Mouse (Mus musculus) 416B (cell line): Measurements from ENCODE around the gene 2010315B03Rik.

Source experiments
- DNase-seq: peaks from one replicate; pipeline ENCODE4 v3.0.0; 2011; ENCODE audit warnings: low read depth

The 2010315B03Rik gene

GRCm38 (mm10) chr9:124312171-124313142 lies at the start of gene 2010315B03Rik:
Gene 2010315B03Rik, minus strand, starts transcription at chr9:124312696.
- peak; percentile 95 for DNase-seq

GRCm38 (mm10) chr9:124311502-124311901 lies 994 bp downstream of the 2010315B03Rik start:
- DNase-seq: no peak

GRCm38 (mm10) chr9:124288329-124288728 lies 24.2 kb downstream of the 2010315B03Rik start:
- peak; percentile 83 for DNase-seq

- peak; percentile 97 for DNase-seq
Observed at GRCm38 (mm10) chr9:124281912-124282686, 30.4 kb downstream of the 2010315B03Rik start.

GRCm38 (mm10) chr9:124281448-124281791 lies 31.1 kb downstream of the 2010315B03Rik start:
- DNase-seq: peak; percentile 66

GRCm38 (mm10) chr9:124280576-124281447 lies 31.7 kb downstream of the 2010315B03Rik start:
- peak; percentile 42 for DNase-seq

- DNase-seq: no peak
Observed at GRCm38 (mm10) chr9:124279300-124279699, 33.2 kb downstream of the 2010315B03Rik start.

- no peak for DNase-seq
Observed at GRCm38 (mm10) chr9:124275064-124275463, 37.4 kb downstream of the 2010315B03Rik start.

- DNase-seq: no peak
Observed at GRCm38 (mm10) chr9:124273172-124273571, 39.3 kb downstream of the 2010315B03Rik start.

- no peak for DNase-seq
Observed at GRCm38 (mm10) chr9:124267929-124268328, 44.6 kb downstream of the 2010315B03Rik start.

GRCm38 (mm10) chr9:124267493-124267892 lies 45.0 kb downstream of the 2010315B03Rik start:
- DNase-seq: no peak

- no peak for DNase-seq
Observed at GRCm38 (mm10) chr9:124262987-124263717, 49.3 kb downstream of the 2010315B03Rik start.

GRCm38 (mm10) chr9:124258067-124258556 lies 54.4 kb downstream of the 2010315B03Rik start:
- DNase-seq: peak; percentile 45

GRCm38 (mm10) chr9:124257200-124258066 lies 55.1 kb downstream of the 2010315B03Rik start:
- DNase-seq: peak; percentile 79

GRCm38 (mm10) chr9:124256271-124257199 lies 56.0 kb downstream of the 2010315B03Rik start:
- peak; percentile 59 for DNase-seq

GRCm38 (mm10) chr9:124251438-124251837 lies 61.1 kb downstream of the 2010315B03Rik start:
- peak; percentile 74 for DNase-seq
